Mouse (Mus musculus) thymus, adult 2 months (tissue): ENCODE data around the gene Fam198a.

ENCODE experiments used
- CTCF ChIP-seq: fragments of 200-500 bp; IDR thresholded peaks from 2 replicates; pipeline ENCODE4 v1.5.1; 2012; ENCODE audit warnings: mild to moderate bottlenecking, control low read depth, low read length, moderate library complexity, borderline replicate concordance; ENCODE audit not compliant: control insufficient read depth, poor library complexity, insufficient read depth; ENCODE audit errors: extremely low read depth
- POLR2A ChIP-seq: fragments of 200-500 bp; IDR thresholded peaks from 2 replicates; pipeline ENCODE4 v1.6.1; 2012; ENCODE audit warnings: mild to moderate bottlenecking, low read length, control low read depth, moderate library complexity; ENCODE audit not compliant: control insufficient read depth, poor library complexity, insufficient read depth; ENCODE audit errors: extremely low read depth

- no peak for TF ChIP-seq POLR2A
- TF ChIP-seq CTCF: no peak
These were observed 60.0 kb downstream of the Fam198a start for GRCm38 (mm10) chr9:122010751-122011150.
